Mouse (Mus musculus): Measurements from ENCODE around the gene Nosip.

DNA sequence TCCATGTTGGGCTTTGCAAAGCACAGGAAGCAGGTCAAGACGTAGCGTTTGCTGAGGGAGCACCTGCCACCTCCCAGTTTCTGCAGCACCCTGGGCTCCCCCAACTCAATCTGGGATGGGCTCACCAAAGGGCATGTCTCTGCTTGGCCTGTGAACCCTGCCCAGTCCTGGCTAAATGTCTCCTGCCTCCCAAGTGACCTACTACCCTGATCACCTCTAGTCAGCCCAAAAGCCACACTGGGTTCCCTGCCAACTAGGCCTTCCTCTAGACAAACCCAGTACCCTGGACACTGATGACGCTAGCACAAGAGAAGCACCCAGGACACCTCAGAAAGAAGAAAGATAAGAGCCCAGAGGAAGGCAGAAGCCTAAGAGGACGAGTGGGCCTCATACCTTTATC lies 49.4 kb upstream of the Nosip start:
- TF ChIP-seq CTCF (IDR thresholded peaks at IDR 0.05; ENCODE audit: borderline replicate concordance, insufficient read depth, low read length) (no peak), POLR2A (IDR thresholded peaks at IDR 0.05; ENCODE audit: low read depth, low read length) (no peak)
